Comparison of ENCODE assay signal across 22 mouse cellular contexts in the genomic region with DNA sequence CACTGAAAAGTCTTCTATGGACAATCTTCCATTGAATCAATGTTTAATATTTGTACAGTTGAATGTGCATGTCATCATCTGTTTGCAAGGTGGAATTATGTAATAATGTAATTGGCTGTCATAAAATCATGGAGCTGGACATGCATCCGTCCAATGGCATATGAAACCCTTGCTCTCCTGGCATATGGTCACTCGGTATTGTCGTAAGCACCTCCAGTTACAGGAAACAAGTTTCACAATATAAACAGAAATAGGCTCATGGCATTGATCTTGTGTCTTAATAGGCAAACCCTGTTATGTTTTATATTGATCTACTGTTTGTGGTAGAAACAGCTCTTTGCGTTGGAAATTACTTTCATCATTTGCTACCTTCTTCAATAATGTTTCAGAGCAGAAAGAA. TPM values are rescaled to one million over a fixed set of nuclear protein-coding genes. Genes with fewer than 3 reads are reported as not detected.
DNase-seq lines count a peak whose midpoint lies in the region; ATAC-seq and TF ChIP-seq lines count a peak whose summit lies in the region.
"Had no signal": no experiment of that assay in that cellular context is flagged by ENCODE, and none has a peak within 500 bp of the region (broad histone marks: within the 10 kb centered on the region; RNA-seq: fewer than 3 reads in every experiment).

No protein-coding gene starts in this region.

- no peak for TF ChIP-seq CTCF in liver, adult 2 months (IDR thresholded peaks at IDR 0.05; ENCODE audit: low read depth, low read length)
- TF ChIP-seq CTCF in liver, postnatal 0 days (IDR thresholded peaks at IDR 0.05; ENCODE audit: low read depth) = no peak

- H3K4me3 ChIP-seq in liver, adult 2 months (ENCODE audit: insufficient read depth, low read depth, low read length) = no peak overlapping the region
- H3K4me3 ChIP-seq in liver, postnatal 0 days (ENCODE audit: low read depth, low read length) = no peak overlapping the region
- H3K4me3 ChIP-seq in liver, embryonic 11.5 days (ENCODE audit: low read depth, low read length) = no peak overlapping the region

- no peaks in the 10 kb centered on the region for H3K27me3 ChIP-seq in liver, adult 2 months (ENCODE audit: control insufficient read depth, insufficient read depth, low read length)
- H3K27me3 ChIP-seq in liver, postnatal 0 days (ENCODE audit: insufficient read depth, low read length) = no peaks in the 10 kb centered on the region
- H3K27me3 ChIP-seq in liver, embryonic 11.5 days (replicated peaks; ENCODE audit: control insufficient read depth, insufficient read depth, low read length) = no peaks in the 10 kb centered on the region
- H3K27me3 ChIP-seq: CH12.LX, Patski had no signal

- peaks cover 25% of the 10 kb centered on the region for H3K4me1 ChIP-seq in liver, adult 2 months (ENCODE audit: control insufficient read depth, insufficient read depth, low read length)
- 0 out of 2 replicates have a peak, but pooled peaks cover 4% of the 10 kb centered on the region for H3K4me1 ChIP-seq in liver, postnatal 0 days (ENCODE audit: insufficient read depth)
- no peaks in the 10 kb centered on the region for H3K4me1 ChIP-seq in liver, embryonic 11.5 days (replicated peaks; ENCODE audit: control insufficient read depth, insufficient read depth, low read length)

- DNase-seq in liver, adult 2 months (ENCODE audit: extremely low read depth, low read depth, low spot score) = peak; percentile 99
- DNase-seq in liver = no peak
- no peak for DNase-seq in liver, postnatal 0 days
- no peak for DNase-seq in liver, embryonic 11.5 days (ENCODE audit: low spot score)
- peak; percentile 8 for DNase-seq in gonadal fat pad, adult 2 months (ENCODE audit: low read depth)
- DNase-seq in left cerebral cortex, adult 18-20 months (ENCODE audit: low spot score in 2 of 2) = no peak
- DNase-seq: adrenal gland, adult 2 months; adrenal gland, adult 8-10 months; adrenal gland, postnatal 10 days; adrenal gland, postnatal 14 days; adrenal gland, postnatal 25 days; adrenal gland, postnatal 36 days; B cell, adult 2 months; cerebellum, adult 11 months; cerebellum, adult 11-12 months; cerebellum, adult 18-20 months had no signal

- H3K9me3 ChIP-seq in liver, postnatal 0 days (ENCODE audit: low read length) = no peaks in the 10 kb centered on the region
- no peaks in the 10 kb centered on the region for H3K9me3 ChIP-seq in liver, embryonic 11.5 days (ENCODE audit: control insufficient read depth, low read length)
- H3K9me3 ChIP-seq: G1E had no signal

- H3K9ac ChIP-seq in liver, adult 2 months (ENCODE audit: low read depth, low read length) = no peak overlapping the region
- H3K9ac ChIP-seq in liver, postnatal 0 days (replicated peaks) = no peak overlapping the region
- H3K9ac ChIP-seq in liver, embryonic 11.5 days (ENCODE audit: low read depth, low read length) = no peak overlapping the region

- TF ChIP-seq EP300 in liver, postnatal 0 days (IDR thresholded peaks at IDR 0.05; ENCODE audit: low read depth) = peak; percentile 80

- TF ChIP-seq POLR2A in liver, adult 2 months (IDR thresholded peaks at IDR 0.05; ENCODE audit: extremely low read depth, insufficient read depth, low read length) = no peak

- H3K36me3 ChIP-seq in liver, adult 2 months (ENCODE audit: control insufficient read depth, insufficient read depth, low read length) = no peaks in the 10 kb centered on the region
- H3K36me3 ChIP-seq in liver, postnatal 0 days (replicated peaks; ENCODE audit: insufficient read depth, low read length) = no peaks in the 10 kb centered on the region
- no peaks in the 10 kb centered on the region for H3K36me3 ChIP-seq in liver, embryonic 11.5 days (ENCODE audit: control insufficient read depth, insufficient read depth, low read length)
- H3K36me3 ChIP-seq: G1E had no signal

- 24% methylated on average over 4 of the region's 4 CpGs for WGBS in liver, adult 2 months
- WGBS in liver, postnatal 0 days (ENCODE audit: insufficient replicate concordance) = 45% methylated on average over 4 of the region's 4 CpGs
- 83% methylated on average over 4 of the region's 4 CpGs for WGBS in liver, embryonic 11.5 days

- no peak overlapping the region for H3K4me2 ChIP-seq in liver, postnatal 0 days (ENCODE audit: low read depth, low read length)
- no peak overlapping the region for H3K4me2 ChIP-seq in liver, embryonic 11.5 days

- peak; percentile 94 for ATAC-seq in liver, postnatal 0 days
- ATAC-seq in liver, embryonic 11.5 days (replicated peaks; ENCODE audit: low FRiP score) = no peak
- ATAC-seq: activated CD4-positive, CD25-positive, alpha-beta regulatory T cell, adult 4 months; CD4-positive, CD25-positive, alpha-beta regulatory T cell, adult 4 months; Patski had no signal

- H3K79me2 ChIP-seq in liver, adult 2 months (ENCODE audit: control insufficient read depth, insufficient read depth, low read length) = no peaks in the 10 kb centered on the region; the same call in 1 of the 2 replicates

- peak overlapping the region; percentile 98; the same call in 1 of the 2 replicates for H3K27ac ChIP-seq in liver, adult 2 months (replicated peaks; ENCODE audit: insufficient read depth, low read depth, low read length)
- peak overlapping the region; percentile 49; the same call in 1 of the 2 replicates for H3K27ac ChIP-seq in liver, postnatal 0 days (ENCODE audit: low read depth)
- no peak overlapping the region for H3K27ac ChIP-seq in liver, embryonic 11.5 days (ENCODE audit: low read depth, low read length)

RNA-seq across cellular contexts. Expression of gene Egfr, which starts 50.2 kb away (rescaled TPM):
- 193 and 198 TPM in 2 replicates for total RNA-seq in liver, adult 2 months (2014; rRNA removed)
- 117 and 215 TPM in 2 replicates for polyA plus RNA-seq in liver, adult 2 months (2012; rRNA removed)
- 25.1 and 26.3 TPM in 2 replicates for polyA plus RNA-seq in liver, postnatal 0 days (2015; fragmentation: Nextera tagmentation; extraction: Ambion mirVana)
- polyA plus RNA-seq in liver, embryonic 11.5 days (2014; fragmentation: Nextera tagmentation; extraction: Ambion mirVana) = 2.4 and 3.7 TPM in 2 replicates
- 44.6 and 47.8 TPM in 2 replicates for polyA plus RNA-seq in gonadal fat pad, adult 2 months (2012; rRNA removed)
- total RNA-seq in left cerebral cortex, adult 18-20 months (2021) = 10 to 100 TPM in 1 of 2 experiments, 1 to 10 TPM in 1; 10.0 to 14.6 TPM
- total RNA-seq: MEL had no signal
- polyA plus RNA-seq: G1E had no signal

Comparison
In these comparisons a context has a peak if more than half of its experiments do, and no peak if none do; other contexts are left out.
1. DNase-seq: peak in liver, adult 2 months (single experiment) and gonadal fat pad, adult 2 months (single experiment); none in liver (single experiment), liver, postnatal 0 days (single experiment), liver, embryonic 11.5 days (single experiment) and left cerebral cortex, adult 18-20 months (0 of 2).